Mouse (Mus musculus) midbrain, embryonic 16.5 days (tissue): ENCODE measurements around the gene Apln. TPM values are rescaled to one million over a fixed set of nuclear protein-coding genes. Genes with fewer than 3 reads are reported as not detected.

Experiments used
- ATAC-seq: fragments of 200-750 bp; cut with Nextera tagmentation; 2 replicates; pipeline ENCODE4 v1.8.0; 2017; ENCODE audit warnings: moderate TSS enrichment
- H3K27ac ChIP-seq: fragments of 300-500 bp; sonication (generic); 2 replicates; pipeline ENCODE4 v1.5.1; 2014; ENCODE audit warnings: mild to moderate bottlenecking, low read length, mixed read lengths
- H3K27me3 ChIP-seq: fragments of 300-500 bp; sonication (generic); 2 replicates; pipeline ENCODE4 v1.6.1; 2014; ENCODE audit warnings: low read depth, low read length, mixed read lengths; ENCODE audit not compliant: control insufficient read depth, insufficient read depth
- H3K36me3 ChIP-seq: fragments of 300-500 bp; sonication (generic); 2 replicates; pipeline ENCODE4 v1.6.1; 2014; ENCODE audit warnings: mild to moderate bottlenecking, low read length, moderate library complexity, mixed read lengths; ENCODE audit not compliant: control insufficient read depth, insufficient read depth
- H3K4me1 ChIP-seq: fragments of 300-500 bp; sonication (generic); 2 replicates; pipeline ENCODE4 v1.6.1; 2014; ENCODE audit warnings: mild to moderate bottlenecking, low read length, mixed read lengths; ENCODE audit not compliant: control insufficient read depth, insufficient read depth
- H3K4me2 ChIP-seq: fragments of 300-500 bp; sonication (generic); 2 replicates; pipeline ENCODE4 v1.6.1; 2014; ENCODE audit warnings: mild to moderate bottlenecking, low read length, mixed read lengths
- H3K4me3 ChIP-seq: fragments of 300-500 bp; sonication (generic); 2 replicates; pipeline ENCODE4 v1.5.1; 2014; ENCODE audit warnings: low read depth, mild to moderate bottlenecking, low read length, moderate library complexity, mixed read lengths
- H3K9ac ChIP-seq: fragments of 300-500 bp; sonication (generic); 2 replicates; pipeline ENCODE4 v1.6.1; 2014; ENCODE audit warnings: low read depth, low read length, mixed read lengths
- H3K9me3 ChIP-seq: fragments of 300-500 bp; sonication (generic); replicated peaks from 2 replicates; pipeline ENCODE4 v1.6.1; 2014; ENCODE audit warnings: mild to moderate bottlenecking, low read length, mixed read lengths; ENCODE audit not compliant: control insufficient read depth, poor library complexity, severe bottlenecking
- WGBS: fragments of 180-500 bp; shearing (Covaris S2); extraction: QIAGEN DNeasy Blood & Tissue Kit; methylation state at CpG from one replicate; pipeline ENCODE4 v1.1.7; 2014; 5-methylcytosine and 5-hydroxymethylcytosine counted together
- polyA plus RNA-seq: library from polyadenylated mRNA; unstranded; fragments of >200 nt; fragmentation: Nextera tagmentation; extraction: Ambion mirVana; gene quantifications from 2 replicates; pipeline ENCODE4 v1.2.1, GENCODE M21; 2015

Apln gene
- polyA plus RNA-seq, 1 experiment from 2014 or later = 4.5 TPM

DNA sequence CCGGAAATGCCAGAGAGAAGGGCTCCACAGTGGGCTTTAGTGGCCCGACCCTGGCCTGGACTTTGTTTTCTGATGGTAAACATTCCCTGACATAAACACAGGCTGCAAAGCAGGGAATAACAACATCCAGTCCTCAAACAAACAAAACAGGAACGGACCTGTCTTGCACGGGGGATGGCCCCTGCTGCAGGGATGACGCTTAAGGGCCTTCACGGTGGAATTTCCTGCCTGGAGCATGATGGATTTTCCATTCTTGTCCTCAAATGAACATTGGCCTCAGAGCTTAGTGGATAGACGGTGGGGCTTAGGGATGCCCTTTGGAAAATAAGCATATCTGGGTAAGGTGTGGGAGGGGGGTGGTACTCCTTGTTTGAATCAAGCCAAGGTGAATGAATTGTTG lies 33.5 kb downstream of the Apln start:
- no peaks in the 10 kb centered on the region for H3K4me1 ChIP-seq
- H3K9me3 ChIP-seq = no peaks in the 10 kb centered on the region
- no peak overlapping the region for H3K27ac ChIP-seq
- ATAC-seq = no peak
- H3K27me3 ChIP-seq = no peaks in the 10 kb centered on the region
- H3K36me3 ChIP-seq = no peaks in the 10 kb centered on the region
- 87% methylated on average over 7 of the region's 7 CpGs for WGBS
- H3K9ac ChIP-seq = no peak overlapping the region
- H3K4me2 ChIP-seq = no peak overlapping the region
- no peak overlapping the region for H3K4me3 ChIP-seq

GRCm38 (mm10) chrX:47998412-47998811 lies 36.2 kb downstream of the Apln start:
- no peak overlapping the region for H3K27ac ChIP-seq
- no peak for ATAC-seq
- H3K4me1 ChIP-seq = no peaks in the 10 kb centered on the region
- H3K9ac ChIP-seq = no peak overlapping the region
- no peaks in the 10 kb centered on the region for H3K27me3 ChIP-seq
- H3K4me3 ChIP-seq = no peak overlapping the region
- no peak overlapping the region for H3K4me2 ChIP-seq
- H3K9me3 ChIP-seq = no peaks in the 10 kb centered on the region
- H3K36me3 ChIP-seq = no peaks in the 10 kb centered on the region
- WGBS = 86% methylated on average over 8 of the region's 8 CpGs

DNA sequence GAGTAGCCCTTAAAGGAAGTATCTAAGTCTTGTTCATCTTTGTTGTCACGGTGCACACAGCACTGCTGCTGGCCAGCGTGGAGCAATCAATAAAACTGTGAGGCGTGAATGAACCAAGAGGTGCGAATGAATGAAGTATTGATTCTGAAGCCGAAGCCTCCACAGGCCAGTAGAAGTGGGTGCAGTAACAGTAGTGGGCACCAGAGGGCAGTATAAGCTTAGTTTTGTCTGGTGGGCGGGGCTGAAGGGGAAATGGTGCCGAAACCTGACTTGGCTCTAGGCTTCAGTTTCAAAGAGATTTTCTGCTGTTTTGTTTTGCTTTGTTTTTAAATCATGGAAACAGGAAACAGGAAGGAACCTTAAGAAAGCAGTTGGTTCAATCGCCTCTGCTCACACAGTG lies 42.0 kb downstream of the Apln start:
- Histone ChIP-seq H3K4me1 (no peaks in the 10 kb centered on the region), H3K4me3 (no peak overlapping the region; the same call in 1 of the 2 replicates), H3K36me3 (no peaks in the 10 kb centered on the region), H3K9me3 (no peaks in the 10 kb centered on the region), H3K4me2 (peak overlapping the region; percentile 30; the same call in 1 of the 2 replicates), H3K9ac (no peak overlapping the region), H3K27me3 (no peaks in the 10 kb centered on the region), H3K27ac (no peak overlapping the region)
- WGBS = 19% methylated on average over 8 of the region's 8 CpGs
- ATAC-seq = peak; percentile 78

GRCm38 (mm10) chrX:47988024-47988423 lies 46.6 kb downstream of the Apln start:
- WGBS = 78% methylated on average over 8 of the region's 8 CpGs
- H3K9ac ChIP-seq = no peak overlapping the region
- ATAC-seq = no peak
- H3K36me3 ChIP-seq = no peaks in the 10 kb centered on the region
- no peaks in the 10 kb centered on the region for H3K27me3 ChIP-seq
- no peak overlapping the region for H3K4me3 ChIP-seq
- no peak overlapping the region for H3K4me2 ChIP-seq
- H3K9me3 ChIP-seq = no peaks in the 10 kb centered on the region
- H3K27ac ChIP-seq = no peak overlapping the region
- no peaks in the 10 kb centered on the region for H3K4me1 ChIP-seq

DNA sequence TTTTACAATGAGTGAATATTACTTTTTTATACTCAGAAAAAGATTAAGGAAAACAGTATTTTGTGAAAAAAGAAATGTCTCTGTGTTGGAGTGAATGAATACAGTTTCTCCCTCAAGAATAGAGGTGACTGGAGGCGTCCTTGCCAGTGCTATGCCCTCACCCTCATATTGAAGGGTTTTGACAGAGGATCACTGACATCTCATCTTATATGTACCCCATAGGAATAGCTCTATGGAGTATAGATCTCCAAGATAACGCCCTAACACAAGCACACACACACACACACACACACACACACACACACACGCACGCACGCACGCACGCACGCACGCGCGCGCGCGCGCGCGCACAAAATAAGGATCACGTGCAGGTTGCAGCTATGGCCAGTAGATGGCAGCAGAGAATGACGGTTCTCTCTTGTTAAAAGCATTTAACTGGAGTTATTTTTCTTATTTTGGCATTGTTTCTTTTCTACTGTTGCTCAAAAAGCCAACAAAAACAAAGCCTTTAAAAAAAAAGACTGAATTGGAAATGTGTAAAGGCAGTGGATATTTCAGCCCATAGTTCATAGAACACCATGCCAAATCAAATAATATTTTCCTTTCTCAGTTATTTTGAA lies 49.5 kb downstream of the Apln start:
- peak; percentile 58; the same call in 1 of the 2 replicates for ATAC-seq
- Histone ChIP-seq H3K27ac (no peak overlapping the region), H3K9me3 (no peaks in the 10 kb centered on the region), H3K4me1 (no peaks in the 10 kb centered on the region), H3K27me3 (no peaks in the 10 kb centered on the region; the same call in 1 of the 2 replicates), H3K36me3 (no peaks in the 10 kb centered on the region), H3K9ac (no peak overlapping the region), H3K4me2 (peak overlapping the region; percentile 35), H3K4me3 (peak overlapping the region; percentile 6; the same call in 1 of the 2 replicates)
- 24% methylated on average over 19 of the region's 19 CpGs for WGBS

- no peak for ATAC-seq
Observed at GRCm38 (mm10) chrX:47977078-47977477, 57.6 kb downstream of the Apln start.

GRCm38 (mm10) chrX:47976551-47976950 lies 58.1 kb downstream of the Apln start:
- no peak overlapping the region for H3K27ac ChIP-seq
- no peaks in the 10 kb centered on the region for H3K4me1 ChIP-seq
- H3K36me3 ChIP-seq = no peaks in the 10 kb centered on the region
- 79% methylated on average over 4 of the region's 4 CpGs for WGBS
- no peaks in the 10 kb centered on the region for H3K9me3 ChIP-seq
- no peak overlapping the region for H3K4me3 ChIP-seq
- no peak overlapping the region for H3K4me2 ChIP-seq
- no peak overlapping the region for H3K9ac ChIP-seq
- no peaks in the 10 kb centered on the region for H3K27me3 ChIP-seq
- ATAC-seq = no peak

More at GRCm38 (mm10) chrX:47977078-47977477, 57.6 kb downstream of the Apln start:
- Histone ChIP-seq H3K36me3 (no peaks in the 10 kb centered on the region), H3K27me3 (no peaks in the 10 kb centered on the region), H3K9ac (no peak overlapping the region), H3K4me2 (no peak overlapping the region), H3K9me3 (no peaks in the 10 kb centered on the region), H3K27ac (no peak overlapping the region), H3K4me1 (no peaks in the 10 kb centered on the region), H3K4me3 (no peak overlapping the region)
- whole genome bisulfite sequencing = 85% methylated on average over 5 of the region's 5 CpGs

Other genes with a start within 250 kb of the Apln start
- 39.5 and 44.5 TPM in 2 replicates for gene Smarca1, start 141.9 kb downstream of the Apln start, polyA plus RNA-seq
- 35.3 and 36.5 TPM in 2 replicates for gene Ocrl, start 122.5 kb downstream of the Apln start, polyA plus RNA-seq
- 0.55 and 0.84 TPM in 2 replicates for gene Xpnpep2, start 73.9 kb upstream of the Apln start, polyA plus RNA-seq
- gene Sash3, start 111.6 kb upstream of the Apln start, polyA plus RNA-seq = 0.65 and 1.2 TPM in 2 replicates
- gene Zdhhc9, start 174.0 kb upstream of the Apln start, polyA plus RNA-seq = 9.0 and 11.1 TPM in 2 replicates
- gene Utp14a, start 222.0 kb upstream of the Apln start, polyA plus RNA-seq = 13.8 and 14.2 TPM in 2 replicates